ENCODE assay signal across 26 mouse cellular contexts in genomic region chr2:38131538-38131937, GRCm38 (mm10).
DNase-seq lines count a peak whose midpoint lies in the region; ATAC-seq and TF ChIP-seq lines count a peak whose summit lies in the region.
"Had no signal": no experiment of that assay in that cellular context is flagged by ENCODE, and none has a peak within 500 bp of the region (broad histone marks: within the 10 kb centered on the region; RNA-seq: fewer than 3 reads in every experiment).

No protein-coding gene starts in this region.

- no peak for TF ChIP-seq CTCF in MEL (IDR thresholded peaks at IDR 0.05 in 2 of 3, conservative IDR thresholded peaks at IDR 0.05 in 1 of 3; ENCODE audit: control insufficient read depth in 1 of 3, insufficient read depth in 1 of 3, low read depth in 2 of 3, low read length in 3 of 3, poor library complexity in 1 of 3, severe bottlenecking in 1 of 3)

- no peak for DNase-seq in MEL (ENCODE audit: low read depth, low spot score)
- DNase-seq in layer of hippocampus, postnatal 10 days (ENCODE audit: low spot score in 2 of 2): no peak
- DNase-seq in gastrocnemius, postnatal 4 days (ENCODE audit: low spot score in 2 of 2): no peak
- DNase-seq: adrenal gland, adult 8-10 months; adrenal gland, postnatal 25 days; cerebellum, adult 11-12 months; cerebellum, adult 8-10 months; cerebellum, postnatal 10 days; cerebellum, postnatal 36 days; embryo, embryonic 11 days; gastrocnemius, postnatal 25 days; heart, postnatal 36 days had no signal

- WGBS in liver, embryonic 12.5 days (ENCODE audit: insufficient replicate concordance): 60% methylated on average over 1 of the region's 1 CpGs
- WGBS in liver, embryonic 15.5 days (ENCODE audit: insufficient replicate concordance): 32% methylated on average over 1 of the region's 1 CpGs

- no peaks in the 10 kb centered on the region for H3K9me3 ChIP-seq in MEL (replicated peaks; ENCODE audit: insufficient read depth, low read length)
- no peaks in the 10 kb centered on the region for H3K9me3 ChIP-seq in liver, embryonic 12.5 days (replicated peaks)
- H3K9me3 ChIP-seq in liver, embryonic 15.5 days (replicated peaks): no peaks in the 10 kb centered on the region
- H3K9me3 ChIP-seq: embryonic facial prominence, embryonic 10.5 days; embryonic facial prominence, embryonic 13.5 days; forebrain, embryonic 12.5 days; forebrain, embryonic 15.5 days; hindbrain, embryonic 10.5 days; hindbrain, embryonic 13.5 days had no signal

- H3K9ac ChIP-seq in MEL (ENCODE audit: control insufficient read depth, low read depth, low read length, poor library complexity, severe bottlenecking): peak overlapping the region; percentile 38
- no peak overlapping the region; the same call in 1 of the 2 replicates for H3K9ac ChIP-seq in liver, embryonic 12.5 days
- no peak overlapping the region for H3K9ac ChIP-seq in liver, embryonic 15.5 days
- H3K9ac ChIP-seq: embryonic facial prominence, embryonic 13.5 days; forebrain, embryonic 12.5 days; forebrain, embryonic 15.5 days; hindbrain, embryonic 13.5 days had no signal

- TF ChIP-seq EP300 in MEL (IDR thresholded peaks at IDR 0.05; ENCODE audit: low read depth in 1 of 2, low read length in 2 of 2): peak; percentile 12 to 61; a peak in 2 of 4 replicates

- TF ChIP-seq RAD21 in MEL (IDR thresholded peaks at IDR 0.05; ENCODE audit: low read depth, low read length): no peak

- H3K27me3 ChIP-seq in MEL (ENCODE audit: control insufficient read depth in 1 of 2, insufficient read depth in 2 of 2, low read length in 2 of 2): no peaks in the 10 kb centered on the region
- H3K27me3 ChIP-seq in liver, embryonic 12.5 days (replicated peaks): no peaks in the 10 kb centered on the region
- H3K27me3 ChIP-seq in liver, embryonic 15.5 days: no peaks in the 10 kb centered on the region
- H3K27me3 ChIP-seq: embryonic facial prominence, embryonic 13.5 days; forebrain, embryonic 12.5 days; forebrain, embryonic 15.5 days; hindbrain, embryonic 13.5 days had no signal

- peak overlapping the region; percentile 89 for H3K27ac ChIP-seq in MEL (ENCODE audit: control insufficient read depth, low read depth, low read length)
- peak overlapping the region; percentile 85 for H3K27ac ChIP-seq in liver, embryonic 12.5 days
- H3K27ac ChIP-seq in liver, embryonic 15.5 days (replicated peaks): peak overlapping the region; percentile 77
- H3K27ac ChIP-seq: embryonic facial prominence, embryonic 10.5 days; embryonic facial prominence, embryonic 13.5 days; forebrain, embryonic 12.5 days; forebrain, embryonic 15.5 days; hindbrain, embryonic 10.5 days; hindbrain, embryonic 13.5 days had no signal

- peaks cover 0 to 64% of the 10 kb centered on the region in 2 experiments; a peak in 2 of 4 replicates for H3K36me3 ChIP-seq in MEL (ENCODE audit: control insufficient read depth in 1 of 2, insufficient read depth in 2 of 2, low read length in 2 of 2)
- no peaks in the 10 kb centered on the region for H3K36me3 ChIP-seq in liver, embryonic 12.5 days
- no peaks in the 10 kb centered on the region for H3K36me3 ChIP-seq in liver, embryonic 15.5 days (replicated peaks)
- H3K36me3 ChIP-seq: embryonic facial prominence, embryonic 10.5 days; embryonic facial prominence, embryonic 13.5 days; forebrain, embryonic 12.5 days; forebrain, embryonic 15.5 days; hindbrain, embryonic 10.5 days; hindbrain, embryonic 13.5 days had no signal

- H3K4me2 ChIP-seq in liver, embryonic 12.5 days: peak overlapping the region; percentile 44
- H3K4me2 ChIP-seq in liver, embryonic 15.5 days: no peak overlapping the region
- H3K4me2 ChIP-seq: embryonic facial prominence, embryonic 13.5 days; forebrain, embryonic 12.5 days; forebrain, embryonic 15.5 days; heart, embryonic 11.5 days; hindbrain, embryonic 13.5 days had no signal

- H3K79me2 ChIP-seq in MEL (ENCODE audit: control insufficient read depth, insufficient read depth, low read length, poor library complexity): no peaks in the 10 kb centered on the region

- peak overlapping the region in 1 of 2 experiments; percentile 28; a peak in 2 of 4 replicates for H3K4me3 ChIP-seq in MEL (ENCODE audit: control insufficient read depth in 1 of 2, insufficient read depth in 1 of 2, low read depth in 2 of 2, low read length in 2 of 2)
- no peak overlapping the region for H3K4me3 ChIP-seq in liver, embryonic 12.5 days
- no peak overlapping the region for H3K4me3 ChIP-seq in liver, embryonic 15.5 days (replicated peaks)
- H3K4me3 ChIP-seq: embryonic facial prominence, embryonic 10.5 days; embryonic facial prominence, embryonic 13.5 days; erythroblast, embryonic 14.5 days; forebrain, embryonic 12.5 days; forebrain, embryonic 15.5 days; hindbrain, embryonic 10.5 days; hindbrain, embryonic 13.5 days had no signal

- ATAC-seq in liver, embryonic 12.5 days: no peak; the same call in 1 of the 2 replicates
- no peak for ATAC-seq in liver, embryonic 15.5 days (ENCODE audit: insufficient read depth)
- ATAC-seq in megakaryocyte-erythroid progenitor cell, adult 5-6 weeks (replicated peaks; ENCODE audit: low FRiP score, low TSS enrichment, poor library complexity, severe bottlenecking): 0 out of 2 replicates have a peak, but pooled peaks have one; percentile 2
- ATAC-seq: activated CD4-positive, CD25-positive, alpha-beta regulatory T cell, adult 4 months; CD4-positive, CD25-positive, alpha-beta regulatory T cell, adult 4 months; forebrain, embryonic 15.5 days; hindbrain, embryonic 16.5 days had no signal

- no peak for TF ChIP-seq POLR2A in MEL (IDR thresholded peaks at IDR 0.05; ENCODE audit: control insufficient read depth in 1 of 2, insufficient read depth in 1 of 2, low read depth in 1 of 2, low read length in 2 of 2, poor library complexity in 1 of 2)

- peaks cover 40 to 52% of the 10 kb centered on the region in 2 experiments for H3K4me1 ChIP-seq in MEL (ENCODE audit: control insufficient read depth in 1 of 2, insufficient read depth in 2 of 2, low read length in 2 of 2)
- H3K4me1 ChIP-seq in liver, embryonic 12.5 days: peaks cover 67% of the 10 kb centered on the region
- peaks cover 59% of the 10 kb centered on the region for H3K4me1 ChIP-seq in liver, embryonic 15.5 days (replicated peaks)
- H3K4me1 ChIP-seq: hindbrain, embryonic 13.5 days had no signal

TF ChIP-seq in MEL, 35 proteins besides CTCF, POLR2A, EP300 and RAD21:
- TF ChIP-seq ETS1 (IDR thresholded peaks at IDR 0.05; ENCODE audit: low read depth, low read length): peak; percentile 25; the same call in 1 of the 2 replicates
- no peak for TF ChIP-seq CHD1 (IDR thresholded peaks at IDR 0.05; ENCODE audit: low read depth, low read length)
- TF ChIP-seq MXI1 (IDR thresholded peaks at IDR 0.05; ENCODE audit: low read depth, low read length): no peak
- TF ChIP-seq MYC (IDR thresholded peaks at IDR 0.05; ENCODE audit: low read depth, low read length): 0 out of 2 replicates have a peak, but pooled peaks have one; percentile 28
- no peak for TF ChIP-seq KAT2A (conservative IDR thresholded peaks at IDR 0.05; ENCODE audit: low read depth, low read length)
- TF ChIP-seq MAFK (IDR thresholded peaks at IDR 0.05; ENCODE audit: borderline replicate concordance, low read depth, low read length): no peak
- TF ChIP-seq MAZ (IDR thresholded peaks at IDR 0.05; ENCODE audit: low read depth, low read length): no peak
- no peak for TF ChIP-seq ELF1 (IDR thresholded peaks at IDR 0.05; ENCODE audit: low read depth, low read length)
- no peak for TF ChIP-seq BHLHE40 (IDR thresholded peaks at IDR 0.05; ENCODE audit: borderline replicate concordance, low read depth, low read length)
- no peak for TF ChIP-seq JUND (IDR thresholded peaks at IDR 0.05; ENCODE audit: low read depth, low read length)
- TF ChIP-seq MYB (IDR thresholded peaks at IDR 0.05; ENCODE audit: low read depth, low read length): no peak
- peak; percentile 29; the same call in 1 of the 2 replicates for TF ChIP-seq TCF12 (IDR thresholded peaks at IDR 0.05; ENCODE audit: low read depth, low read length)
- TF ChIP-seq NRF1 (IDR thresholded peaks at IDR 0.05; ENCODE audit: insufficient read depth, low read depth, low read length, poor library complexity, severe bottlenecking): no peak
- TF ChIP-seq SIN3A (IDR thresholded peaks at IDR 0.05; ENCODE audit: low read length): peak; percentile 25; the same call in 1 of the 2 replicates
- TF ChIP-seq GATA1 (IDR thresholded peaks at IDR 0.05; ENCODE audit: low read depth, low read length): peak; percentile 83
- no peak for TF ChIP-seq ZNF384 (IDR thresholded peaks at IDR 0.05; ENCODE audit: low read depth, low read length)
- TF ChIP-seq USF1 (IDR thresholded peaks at IDR 0.05; ENCODE audit: low read depth, low read length): peak; percentile 23; the same call in 1 of the 2 replicates
TF ChIP-seq in MEL: peak in this region for 6.
